Mouse (Mus musculus) A20 (cell line): Measurements from ENCODE around the gene Ror2.

ENCODE experiments used
- DNase-seq: peaks from one replicate; pipeline ENCODE4 v3.0.0-alpha.2; 2011; ENCODE audit warnings: low read depth, low spot score

Ror2 gene

DNA sequence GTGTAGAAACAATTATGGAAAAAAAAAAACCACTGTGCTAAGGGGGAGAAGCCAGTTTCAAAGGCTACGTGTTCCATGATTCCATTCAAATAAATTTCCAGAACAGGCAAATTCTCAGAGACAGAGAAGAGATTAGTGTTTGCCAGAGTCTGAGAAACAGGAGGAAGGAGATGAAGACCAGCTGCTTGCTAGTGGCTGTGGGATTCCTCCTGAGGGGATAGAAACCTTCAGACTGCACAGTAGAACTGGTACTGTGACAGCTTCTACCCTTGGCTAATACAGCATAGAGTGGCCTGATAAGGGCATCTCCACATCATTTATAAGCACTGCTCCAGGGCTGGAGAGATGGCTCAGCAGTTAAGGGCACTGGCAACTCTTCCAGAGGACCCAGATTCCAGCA lies 11.2 kb downstream of the Ror2 start:
- no peak for DNase-seq

GRCm38 (mm10) chr13:53271595-53271994 lies 14.3 kb downstream of the Ror2 start:
- no peak for DNase-seq

- DNase-seq, result no peak
These were observed 15.4 kb downstream of the Ror2 start for GRCm38 (mm10) chr13:53270549-53270948.

GRCm38 (mm10) chr13:53268541-53268940 lies 17.4 kb downstream of the Ror2 start:
- DNase-seq, result no peak

DNA sequence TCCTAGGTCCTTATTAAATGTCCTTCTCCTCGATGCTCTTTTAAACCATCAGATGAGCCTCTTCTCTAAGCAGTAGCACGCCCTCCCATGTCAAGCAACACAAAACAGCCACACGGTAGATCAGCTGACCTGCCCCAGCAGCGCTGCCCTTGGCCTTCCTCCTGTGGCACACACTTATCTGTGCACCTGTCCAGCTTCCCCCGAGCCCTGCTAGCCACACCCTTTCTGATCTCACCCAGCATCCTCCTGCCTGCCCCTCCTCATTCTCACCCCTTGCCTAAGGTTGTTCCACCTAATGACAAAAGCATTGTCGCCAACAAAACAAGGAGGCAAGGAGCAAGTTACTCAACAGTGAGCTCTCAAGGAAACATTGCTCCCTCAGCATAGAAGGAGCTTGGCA lies 18.1 kb downstream of the Ror2 start:
- no peak for DNase-seq

DNA sequence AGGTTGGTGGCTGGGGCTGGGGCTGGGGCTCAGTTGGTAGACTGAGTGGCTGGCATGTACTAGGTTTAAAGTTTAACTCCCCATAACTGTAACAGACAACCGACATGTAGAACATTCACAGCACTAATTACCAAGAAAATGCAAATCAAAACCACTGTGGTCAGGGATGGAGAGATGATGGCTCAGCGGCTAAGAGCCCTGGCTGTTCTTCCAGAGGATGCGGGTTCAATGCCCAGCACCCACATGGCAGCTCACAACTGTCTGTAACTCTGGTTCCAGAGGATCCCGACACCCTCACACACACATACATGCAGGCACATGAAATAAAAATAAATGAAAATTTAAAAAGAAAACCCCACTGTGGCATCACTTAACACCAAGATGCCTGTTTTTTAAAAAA lies 18.8 kb downstream of the Ror2 start:
- DNase-seq, result no peak

DNA sequence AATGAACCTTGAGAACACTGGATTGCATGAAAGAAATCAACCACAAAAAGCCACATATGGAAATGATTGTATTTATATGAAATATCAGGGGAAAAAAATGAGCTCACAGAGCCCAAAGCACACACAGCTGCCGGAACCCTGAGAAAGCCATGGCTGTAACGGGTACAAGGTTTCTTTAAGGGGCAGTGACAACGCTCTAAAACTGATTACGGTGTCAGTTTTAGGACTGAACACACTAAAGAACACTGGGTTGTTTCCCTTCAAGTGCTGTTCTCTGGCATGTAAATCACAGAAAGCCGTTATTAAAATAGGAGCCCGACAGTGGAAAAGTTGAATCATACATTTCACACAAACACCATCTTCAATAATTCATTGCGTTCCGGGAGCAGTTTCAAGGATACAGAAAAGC lies 19.4 kb downstream of the Ror2 start:
- DNase-seq, result no peak

- DNase-seq, result no peak
These were observed 21.0 kb downstream of the Ror2 start for GRCm38 (mm10) chr13:53264896-53265295.

GRCm38 (mm10) chr13:53262509-53263250 lies 23.2 kb downstream of the Ror2 start:
- no peak for DNase-seq

GRCm38 (mm10) chr13:53261106-53261771 lies 24.7 kb downstream of the Ror2 start:
- DNase-seq, result no peak

- DNase-seq, result no peak
These were observed 27.0 kb downstream of the Ror2 start for GRCm38 (mm10) chr13:53258943-53259342.

GRCm38 (mm10) chr13:53258497-53258896 lies 27.4 kb downstream of the Ror2 start:
- no peak for DNase-seq

GRCm38 (mm10) chr13:53253255-53253654 lies 32.7 kb downstream of the Ror2 start:
- DNase-seq, result no peak

DNA sequence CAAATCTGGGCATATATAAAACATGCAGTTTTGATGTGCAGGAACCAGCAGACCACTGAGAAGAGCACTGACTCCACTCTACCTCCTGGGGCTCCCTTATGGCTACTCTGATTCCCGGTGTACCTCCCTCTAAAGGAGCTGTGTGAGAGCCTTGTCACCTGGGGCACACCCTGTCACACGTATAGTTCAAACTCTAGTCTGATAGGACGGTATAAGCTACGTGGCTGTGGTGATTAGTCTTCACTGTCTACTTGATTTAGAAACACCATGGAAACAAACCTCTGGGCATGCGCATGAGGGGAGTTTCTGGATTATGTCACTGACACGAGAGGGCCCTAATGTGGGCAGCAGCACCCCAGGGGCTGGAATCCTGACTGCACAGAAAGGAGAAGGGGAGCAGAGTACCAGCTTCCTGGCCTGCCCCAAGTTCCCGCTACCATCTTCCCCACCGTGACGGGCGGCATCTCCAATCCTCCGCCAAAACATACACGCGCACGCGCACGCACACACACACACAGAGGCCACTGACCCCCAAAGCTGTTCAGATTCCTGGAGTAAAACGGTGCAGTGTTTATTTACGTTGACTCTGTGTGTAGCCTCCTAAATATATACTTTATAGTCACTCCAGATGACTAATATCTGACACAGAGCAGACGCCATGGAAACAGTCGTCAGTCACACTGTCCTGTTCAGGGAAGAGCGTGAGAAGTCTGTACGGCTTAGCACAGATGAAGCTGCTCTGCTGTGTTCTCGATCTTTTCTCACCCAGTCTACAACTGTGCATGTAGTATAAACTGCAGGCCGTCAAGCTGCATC lies 37.1 kb downstream of the Ror2 start:
- no peak for DNase-seq

DNA sequence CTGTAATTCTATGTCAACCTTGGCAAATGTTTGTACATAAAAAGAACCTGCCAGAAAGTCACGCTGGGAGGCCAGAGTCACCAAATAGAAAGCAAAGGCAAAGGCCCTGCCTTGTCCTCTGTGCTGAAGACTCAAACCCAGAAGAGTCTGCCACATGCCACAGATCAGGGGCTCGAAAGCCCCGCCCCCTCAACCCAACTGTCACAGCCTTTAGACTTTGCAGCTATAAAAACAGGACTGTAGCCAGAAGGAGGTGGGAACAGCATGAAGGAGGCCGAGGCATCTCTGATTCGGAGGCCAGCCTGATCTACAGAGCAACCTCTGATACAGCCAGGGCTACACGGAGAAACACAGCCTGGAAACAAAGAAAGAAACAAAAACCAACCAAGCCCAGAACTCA lies 37.8 kb downstream of the Ror2 start:
- DNase-seq, result no peak

DNA sequence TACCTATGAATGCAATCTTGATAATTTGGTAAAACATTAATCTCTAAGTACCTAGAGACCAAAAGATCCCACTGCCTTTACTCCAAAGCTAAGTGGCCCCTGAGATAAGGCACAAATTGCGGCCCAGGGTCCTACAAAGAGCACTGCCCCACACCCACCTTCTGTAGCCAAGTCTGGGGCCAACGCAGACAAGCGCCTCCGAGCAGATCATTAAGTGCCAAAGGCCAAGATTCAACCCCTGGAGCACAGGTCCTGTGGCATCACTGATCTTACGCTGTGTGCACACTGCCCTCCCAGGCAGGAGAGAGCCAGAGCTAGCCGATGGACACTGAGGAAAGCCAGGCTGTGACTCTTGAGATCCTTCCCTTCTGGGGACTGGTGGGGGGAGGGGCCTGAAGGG lies 38.7 kb downstream of the Ror2 start:
- no peak for DNase-seq

GRCm38 (mm10) chr13:53244151-53244550 lies 41.8 kb downstream of the Ror2 start:
- no peak for DNase-seq

- no peak for DNase-seq
These were observed 48.5 kb downstream of the Ror2 start for GRCm38 (mm10) chr13:53237455-53237854.

GRCm38 (mm10) chr13:53236434-53237401 lies 49.2 kb downstream of the Ror2 start:
- DNase-seq, result no peak

- no peak for DNase-seq
These were observed 50.0 kb downstream of the Ror2 start for GRCm38 (mm10) chr13:53235953-53236352.

DNA sequence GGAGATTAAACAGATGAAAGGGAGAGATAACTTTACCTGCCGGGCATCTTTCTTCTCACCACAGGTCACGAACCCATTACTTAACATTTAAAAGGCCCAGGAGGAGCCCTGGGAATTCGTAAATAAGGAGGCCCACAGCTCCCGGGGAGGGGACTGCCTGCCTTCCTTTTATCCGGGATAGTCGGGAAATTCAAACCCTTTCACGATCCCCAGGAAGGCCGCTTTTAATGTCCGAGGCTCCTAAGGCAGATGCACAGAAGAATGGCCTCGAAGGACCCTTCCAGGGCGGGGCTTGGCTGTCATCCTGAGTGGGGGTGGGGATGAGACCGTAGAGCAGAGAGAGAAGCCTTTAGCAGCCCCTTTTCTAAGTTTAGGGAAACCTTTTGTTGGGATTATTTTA lies 51.1 kb downstream of the Ror2 start:
- DNase-seq, result no peak
